In the genomic region with DNA sequence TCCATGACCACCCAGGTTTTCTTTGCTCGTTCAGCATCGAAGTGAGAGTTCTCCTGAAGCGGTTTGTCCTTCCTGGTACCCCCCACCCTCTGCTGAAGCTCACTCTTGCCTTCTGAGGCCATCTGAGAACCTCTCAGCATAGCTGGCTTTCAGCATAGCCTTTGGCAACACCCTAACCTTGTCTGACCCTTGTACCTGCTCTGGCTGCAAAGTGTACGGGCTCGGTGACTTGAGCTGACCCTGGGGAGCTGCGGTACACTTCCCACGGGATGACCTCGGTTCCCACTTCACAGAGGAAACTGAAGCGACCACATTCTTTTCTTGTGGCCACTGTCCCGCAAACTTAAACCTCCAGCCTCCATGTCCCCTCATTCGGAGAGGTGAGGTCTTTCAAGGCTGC, we compare ENCODE assay signal across 17 mouse cellular contexts.
DNase-seq lines count a peak whose midpoint lies in the region; ATAC-seq and TF ChIP-seq lines count a peak whose summit lies in the region.
"Had no signal": no experiment of that assay in that cellular context is flagged by ENCODE, and none has a peak within 500 bp of the region (broad histone marks: within the 10 kb centered on the region; RNA-seq: fewer than 3 reads in every experiment).

No protein-coding gene starts in this region.

- WGBS in kidney, adult 2 months, result 62% methylated on average over 11 of the region's 11 CpGs
- 73% methylated on average over 11 of the region's 11 CpGs for WGBS in kidney, embryonic 16.5 days

- H3K9ac ChIP-seq in kidney, embryonic 16.5 days (replicated peaks; ENCODE audit: low read length), result no peak overlapping the region
- H3K9ac ChIP-seq: heart, embryonic 12.5 days; hindbrain, embryonic 14.5 days had no signal

- intact Hi-C loops in gastrocnemius, adult 2 months (cut with DNase I), result no loop called here
- intact Hi-C loops in gastrocnemius, postnatal 36 days (cut with DNase I), result loop anchor here (5.0 kb wide), 1 partner anchor 78 kb away; no protein-coding TSS in a partner anchor

- no peak overlapping the region for H3K4me2 ChIP-seq in kidney, embryonic 16.5 days (replicated peaks; ENCODE audit: low read depth, low read length)
- H3K4me2 ChIP-seq: heart, embryonic 12.5 days; hindbrain, embryonic 14.5 days had no signal

- no peak for TF ChIP-seq CTCF in gastrocnemius, adult 2 months (IDR thresholded peaks at IDR 0.05)
- no peak for TF ChIP-seq CTCF in kidney, adult 2 months (conservative IDR thresholded peaks at IDR 0.05; ENCODE audit: insufficient read depth, insufficient read length, low read depth, low read length)
- TF ChIP-seq CTCF in layer of hippocampus, adult 2 months (conservative IDR thresholded peaks at IDR 0.05), result no peak

- H3K27me3 ChIP-seq in kidney, adult 2 months (replicated peaks; ENCODE audit: control insufficient read depth, insufficient read depth, low read length), result no peaks in the 10 kb centered on the region
- no peaks in the 10 kb centered on the region for H3K27me3 ChIP-seq in kidney, embryonic 16.5 days (ENCODE audit: insufficient read depth, low read length)
- H3K27me3 ChIP-seq: heart, embryonic 12.5 days had no signal

- no peaks in the 10 kb centered on the region for H3K36me3 ChIP-seq in kidney, adult 2 months (ENCODE audit: control insufficient read depth, insufficient read depth, low read length)
- no peaks in the 10 kb centered on the region for H3K36me3 ChIP-seq in kidney, embryonic 16.5 days (ENCODE audit: insufficient read depth, low read length)

- no peak for DNase-seq in gastrocnemius, adult 2 months
- DNase-seq in gastrocnemius, postnatal 36 days, result no peak
- DNase-seq in kidney, adult 2 months, result peak; percentile 31
- no peak for DNase-seq in layer of hippocampus, adult 2 months (ENCODE audit: low spot score in 2 of 2)
- DNase-seq in layer of hippocampus, adult 18-20 months (ENCODE audit: low spot score in 2 of 2), result no peak
- DNase-seq in frontal cortex, postnatal 14 days (ENCODE audit: low spot score in 2 of 2), result no peak
- DNase-seq: adrenal gland, postnatal 25 days; cerebellum, adult 2 months; cerebellum, postnatal 10 days; gastrocnemius, postnatal 14 days had no signal

- no peaks in the 10 kb centered on the region for H3K9me3 ChIP-seq in kidney, embryonic 16.5 days (ENCODE audit: low read length)
- H3K9me3 ChIP-seq: embryonic facial prominence, embryonic 10.5 days; heart, embryonic 12.5 days; hindbrain, embryonic 10.5 days had no signal

- H3K4me3 ChIP-seq in gastrocnemius, adult 2 months, result no peak overlapping the region
- H3K4me3 ChIP-seq in kidney, adult 2 months (ENCODE audit: insufficient read depth, low read depth, low read length), result no peak overlapping the region
- H3K4me3 ChIP-seq in kidney, embryonic 16.5 days (ENCODE audit: low read length), result no peak overlapping the region
- H3K4me3 ChIP-seq in layer of hippocampus, adult 2 months, result no peak overlapping the region
- H3K4me3 ChIP-seq in brown adipose tissue, adult 24 weeks (ENCODE audit: insufficient read depth, low read depth, low read length), result no peak overlapping the region
- H3K4me3 ChIP-seq: embryonic facial prominence, embryonic 10.5 days; heart, embryonic 12.5 days; hindbrain, embryonic 10.5 days had no signal

- ATAC-seq in kidney, embryonic 16.5 days (ENCODE audit: low FRiP score, low TSS enrichment), result no peak
- ATAC-seq: forebrain, embryonic 14.5 days had no signal

- H3K4me1 ChIP-seq in kidney, adult 2 months (ENCODE audit: control insufficient read depth, insufficient read depth, low read length), result no peaks in the 10 kb centered on the region
- H3K4me1 ChIP-seq in kidney, embryonic 16.5 days (ENCODE audit: insufficient read depth, low read length), result no peaks in the 10 kb centered on the region
- H3K4me1 ChIP-seq in brown adipose tissue, adult 24 weeks (ENCODE audit: control insufficient read depth, insufficient read depth, insufficient read length, low read length), result peaks cover 3% of the 10 kb centered on the region
- H3K4me1 ChIP-seq: heart, embryonic 12.5 days had no signal

- peak overlapping the region; percentile 71 for H3K27ac ChIP-seq in gastrocnemius, adult 2 months
- no peak overlapping the region for H3K27ac ChIP-seq in kidney, adult 2 months (ENCODE audit: insufficient read depth, low read depth, low read length)
- no peak overlapping the region for H3K27ac ChIP-seq in kidney, embryonic 16.5 days (ENCODE audit: low read length)
- peak overlapping the region; percentile 39; the same call in 1 of the 2 replicates for H3K27ac ChIP-seq in layer of hippocampus, adult 2 months
- H3K27ac ChIP-seq in brown adipose tissue, adult 24 weeks (replicated peaks; ENCODE audit: low read depth, low read length), result peak overlapping the region; percentile 11; the same call in 1 of the 2 replicates
- H3K27ac ChIP-seq: embryonic facial prominence, embryonic 10.5 days; hindbrain, embryonic 10.5 days; hindbrain, embryonic 14.5 days had no signal

- TF ChIP-seq POLR2A in kidney, adult 2 months (IDR thresholded peaks at IDR 0.05; ENCODE audit: low read depth, low read length), result no peak

Comparison
In these comparisons a context has a peak if more than half of its experiments do, and no peak if none do; other contexts are left out.
1. H3K27ac ChIP-seq: peak in gastrocnemius, adult 2 months (single experiment), layer of hippocampus, adult 2 months (single experiment) and brown adipose tissue, adult 24 weeks (single experiment); none in kidney, adult 2 months (single experiment) and kidney, embryonic 16.5 days (single experiment).